Mouse (Mus musculus): ENCODE data around the gene Iqgap2.

The Iqgap2 gene

GRCm38 (mm10) chr13:95610786-95611562 lies 280.7 kb downstream of the Iqgap2 start:
- DNase-seq = no peak

GRCm38 (mm10) chr13:95609088-95609420 lies 282.7 kb downstream of the Iqgap2 start:
- DNase-seq = no peak

GRCm38 (mm10) chr13:95608416-95609087 lies 283.2 kb downstream of the Iqgap2 start:
- no peak for DNase-seq

GRCm38 (mm10) chr13:95607019-95607418 lies 284.7 kb downstream of the Iqgap2 start:
- no peak for DNase-seq

- DNase-seq = no peak
Measured at GRCm38 (mm10) chr13:95604288-95604687, 287.4 kb downstream of the Iqgap2 start.

- no peak for DNase-seq
Measured at GRCm38 (mm10) chr13:95599833-95600359, 291.8 kb downstream of the Iqgap2 start.

- DNase-seq = no peak
Measured at GRCm38 (mm10) chr13:95598232-95598920, 293.3 kb downstream of the Iqgap2 start.

GRCm38 (mm10) chr13:95597578-95597977 lies 294.1 kb downstream of the Iqgap2 start:
- no peak for DNase-seq

- no peak for DNase-seq
Measured at GRCm38 (mm10) chr13:95596689-95597088, 295.0 kb downstream of the Iqgap2 start.

- no peak for DNase-seq
Measured at GRCm38 (mm10) chr13:95595921-95596320, 295.8 kb downstream of the Iqgap2 start.

GRCm38 (mm10) chr13:95595411-95595810 lies 296.3 kb downstream of the Iqgap2 start:
- no peak for DNase-seq

- no peak for DNase-seq
Measured at GRCm38 (mm10) chr13:95592860-95593259, 298.9 kb downstream of the Iqgap2 start.

GRCm38 (mm10) chr13:95591606-95592005 lies 300.1 kb downstream of the Iqgap2 start:
- DNase-seq = no peak

- DNase-seq = no peak
Measured at GRCm38 (mm10) chr13:95587628-95588027, 304.1 kb downstream of the Iqgap2 start.

GRCm38 (mm10) chr13:95584898-95585297 lies 306.8 kb downstream of the Iqgap2 start:
- no peak for DNase-seq

GRCm38 (mm10) chr13:95583237-95584189 lies 308.2 kb downstream of the Iqgap2 start:
- DNase-seq = no peak

- no peak for DNase-seq
Measured at GRCm38 (mm10) chr13:95581850-95582249, 309.9 kb downstream of the Iqgap2 start.

- DNase-seq = no peak
Measured at GRCm38 (mm10) chr13:95578016-95578697, 313.6 kb downstream of the Iqgap2 start.

All from cerebellum, adult 9-11 months (tissue).